Mouse (Mus musculus) hindbrain, embryonic 10.5 days (tissue): ENCODE measurements around the gene Dpep2nb. TPM values are rescaled to one million over a fixed set of nuclear protein-coding genes. Genes with fewer than 3 reads are reported as not detected.

ENCODE experiments used
- polyA plus RNA-seq: library from polyadenylated mRNA; unstranded; fragments of >200 nt; fragmentation: Nextera tagmentation; extraction: Ambion mirVana; gene quantifications from 2 replicates; pipeline ENCODE4 v1.2.1, GENCODE M21; 2016

The Dpep2nb gene
- polyA plus RNA-seq, 1 experiment from 2014 or later: not detected

Other genes starting within 250 kb of the Dpep2nb start
- 36.8 and 49.8 TPM in 2 replicates for gene Gfod2, start 247.3 kb downstream of the Dpep2nb start, polyA plus RNA-seq
- 10.4 and 11.1 TPM in 2 replicates for gene Ranbp10, start 178.6 kb downstream of the Dpep2nb start, polyA plus RNA-seq
- gene Tsnaxip1, start 178.2 kb downstream of the Dpep2nb start, polyA plus RNA-seq: 0.51 and 1.8 TPM in 2 replicates
- gene Cenpt, start 152.7 kb downstream of the Dpep2nb start, polyA plus RNA-seq: 55.2 and 58.1 TPM in 2 replicates
- 78.3 and 83.5 TPM in 2 replicates for gene Thap11, start 150.8 kb downstream of the Dpep2nb start, polyA plus RNA-seq
- 364 and 407 TPM in 2 replicates for gene Nutf2, start 145.4 kb downstream of the Dpep2nb start, polyA plus RNA-seq
- gene Edc4, start 125.1 kb downstream of the Dpep2nb start, polyA plus RNA-seq: 72.4 and 75.8 TPM in 2 replicates
- 0.39 and 0.73 TPM in 2 replicates for gene Nrn1l, start 112.4 kb downstream of the Dpep2nb start, polyA plus RNA-seq
- 28.8 and 31.0 TPM in 2 replicates for gene Pskh1, start 105.5 kb downstream of the Dpep2nb start, polyA plus RNA-seq
- gene Ctrl, start 72.1 kb downstream of the Dpep2nb start, polyA plus RNA-seq: 1.7 and 2.5 TPM in 2 replicates
- 32.7 and 33.6 TPM in 2 replicates for gene Psmb10, start 67.5 kb downstream of the Dpep2nb start, polyA plus RNA-seq
- gene Lcat, start 62.6 kb downstream of the Dpep2nb start, polyA plus RNA-seq: 0.60 and 0.78 TPM in 2 replicates
- gene Slc12a4, start 39.9 kb downstream of the Dpep2nb start, polyA plus RNA-seq: 18.7 and 19.3 TPM in 2 replicates
- not detected in 2 replicates for gene Dpep3, start 26.5 kb downstream of the Dpep2nb start, polyA plus RNA-seq
- gene Dus2, start 14.6 kb downstream of the Dpep2nb start, polyA plus RNA-seq: 21.1 and 21.3 TPM in 2 replicates
- gene Ddx28, start 5.9 kb upstream of the Dpep2nb start, polyA plus RNA-seq: 22.4 and 24.4 TPM in 2 replicates
- 4.2 and 6.2 TPM in 2 replicates for gene Nfatc3, start 52.9 kb upstream of the Dpep2nb start, polyA plus RNA-seq
- gene Esrp2, start 131.0 kb upstream of the Dpep2nb start, polyA plus RNA-seq: 2.5 and 3.3 TPM in 2 replicates
- gene Pla2g15, start 144.4 kb upstream of the Dpep2nb start, polyA plus RNA-seq: 15.0 and 16.1 TPM in 2 replicates
- gene Slc7a6, start 162.9 kb upstream of the Dpep2nb start, polyA plus RNA-seq: 66.1 and 71.9 TPM in 2 replicates
- gene Slc7a6os, start 205.0 kb upstream of the Dpep2nb start, polyA plus RNA-seq: 33.0 and 36.9 TPM in 2 replicates
- 71.1 and 73.6 TPM in 2 replicates for gene Prmt7, start 205.0 kb upstream of the Dpep2nb start, polyA plus RNA-seq